Mouse (Mus musculus) gonadal fat pad, adult 2 months (tissue): ENCODE data around the gene Smc6. TPM values are rescaled to one million over a fixed set of nuclear protein-coding genes. Genes with fewer than 3 reads are reported as not detected.

ENCODE experiments used
- DNase-seq: peaks from one replicate; pipeline ENCODE4 v3.0.0-alpha.2; 2012; ENCODE audit warnings: low read depth
- polyA plus RNA-seq: library from polyadenylated mRNA; depleted of rRNA; stranded (reverse); fragments of >200 nt; gene quantifications from 2 replicates; pipeline ENCODE4 v1.2.3, GENCODE M21; 2012

The Smc6 gene
- polyA plus RNA-seq, 1 experiment, result 13.8 TPM

DNA sequence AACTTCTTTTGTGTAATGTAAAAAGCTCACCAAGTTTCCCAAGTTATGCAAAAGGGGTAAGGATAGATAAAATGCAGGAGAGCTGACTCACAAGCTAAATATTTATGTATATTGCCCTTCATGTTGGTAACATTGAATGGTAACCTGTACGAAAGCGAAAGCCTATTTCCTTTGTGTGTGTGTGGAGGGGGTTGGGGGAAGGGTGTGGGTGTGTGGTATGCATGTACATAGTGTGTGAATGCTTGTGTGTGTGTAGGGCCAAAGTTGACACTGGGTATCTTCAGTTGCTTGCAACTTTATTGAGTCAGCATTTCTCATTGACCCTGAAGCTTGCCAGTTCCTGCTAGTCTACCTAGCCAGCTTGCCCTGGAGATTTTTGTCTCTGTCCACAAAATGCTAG is 15.9 kb downstream of the Smc6 start:
- DNase-seq, result no peak

DNA sequence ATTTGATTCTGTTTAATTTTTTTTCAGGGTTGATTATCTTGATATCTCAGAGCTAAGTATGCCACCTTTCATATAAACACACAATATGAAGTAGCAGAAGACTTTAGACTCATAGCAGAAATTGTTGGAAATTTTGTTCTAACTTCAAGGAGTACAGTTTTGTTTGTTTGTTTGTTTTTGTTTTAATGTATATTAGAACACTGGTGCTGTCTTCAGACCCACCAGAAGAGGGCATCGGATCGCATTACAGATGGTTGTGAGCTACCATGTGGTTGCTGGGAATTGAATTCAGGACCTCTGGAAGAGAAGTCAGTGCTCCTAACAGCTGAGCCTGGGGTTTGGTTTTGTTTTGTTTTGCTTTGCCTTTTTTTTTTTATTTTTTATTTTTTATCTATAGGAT is 20.7 kb downstream of the Smc6 start:
- no peak for DNase-seq

DNA sequence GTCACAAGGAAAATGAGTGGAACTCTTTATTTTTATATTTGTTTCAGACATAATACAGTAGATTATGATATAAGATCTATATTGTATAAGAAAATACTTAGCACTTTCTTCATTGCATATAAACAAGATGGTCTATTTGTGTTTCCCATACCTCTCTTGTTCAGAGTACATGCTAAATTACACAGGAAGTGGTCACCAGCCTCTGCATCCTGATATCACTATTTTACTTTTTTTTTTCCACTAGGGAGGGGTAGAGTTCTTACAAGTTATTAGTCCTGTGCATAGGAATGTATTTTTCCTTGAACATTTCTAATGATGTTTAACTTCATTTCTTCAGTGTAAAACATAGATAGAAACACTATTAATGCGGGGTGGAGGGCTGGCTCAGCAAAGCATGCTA is 35.2 kb downstream of the Smc6 start:
- no peak for DNase-seq

DNA sequence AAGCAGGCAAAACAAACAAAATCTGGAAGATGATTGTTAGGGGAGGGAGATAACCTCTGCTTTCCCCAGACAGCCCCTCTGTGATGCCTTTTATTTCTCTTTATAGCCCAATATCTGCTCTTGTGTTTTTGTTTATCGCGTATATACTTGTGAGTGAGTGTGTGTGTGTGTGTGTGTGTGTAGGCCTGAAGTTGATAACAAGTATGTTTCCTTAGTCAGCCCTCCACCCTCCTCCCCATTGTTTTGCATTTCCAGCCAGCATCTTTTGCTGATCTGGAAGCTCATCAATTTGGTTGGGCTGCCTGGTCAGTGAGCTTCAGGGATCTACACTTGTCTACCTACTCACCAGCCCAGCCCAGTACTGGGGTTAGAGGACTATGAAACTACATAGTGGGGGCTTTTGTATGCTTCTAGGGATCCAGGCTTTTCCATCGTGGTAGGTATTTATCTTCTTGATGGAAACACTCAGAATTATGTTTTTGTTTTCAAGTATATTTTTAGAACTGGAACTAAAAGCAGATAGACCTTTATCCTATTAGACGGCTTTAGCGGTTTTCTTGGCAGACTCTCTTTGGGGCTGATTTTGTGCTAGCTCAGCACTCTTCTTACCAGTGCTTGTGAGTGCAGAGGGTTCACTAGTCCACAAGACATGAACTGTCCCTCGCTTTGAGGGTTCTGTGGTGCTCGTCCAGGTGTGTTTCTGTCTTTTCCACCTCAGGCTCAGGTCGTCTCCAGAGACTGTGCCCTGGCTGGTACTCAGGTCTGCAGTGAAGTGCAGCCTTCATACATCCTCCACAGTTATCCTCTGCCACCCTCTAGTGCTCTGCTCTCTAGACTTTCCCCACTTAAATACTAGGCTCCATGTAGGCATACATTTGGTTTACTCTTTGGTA is 41.3 kb downstream of the Smc6 start:
- DNase-seq, result no peak

DNA sequence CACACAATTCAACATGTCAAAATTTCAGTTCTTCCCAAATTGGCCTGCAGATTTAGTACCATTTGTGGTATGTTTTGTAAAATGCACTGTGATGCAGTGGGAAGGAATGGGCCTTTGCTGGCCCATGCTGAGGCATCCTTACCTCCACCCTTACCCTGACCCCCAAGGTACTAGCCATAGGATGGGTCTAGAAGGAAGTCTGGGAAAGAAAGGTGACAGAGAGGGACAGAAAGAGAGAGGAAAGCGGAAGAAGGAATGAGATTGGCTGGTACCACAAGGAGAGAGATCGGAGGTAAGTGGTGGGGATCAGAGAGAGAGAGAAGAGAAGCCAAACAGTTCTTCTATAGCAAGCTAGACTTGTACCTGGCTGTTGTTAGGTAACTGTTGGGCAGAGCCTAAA is 45.4 kb downstream of the Smc6 start:
- no peak for DNase-seq

DNA sequence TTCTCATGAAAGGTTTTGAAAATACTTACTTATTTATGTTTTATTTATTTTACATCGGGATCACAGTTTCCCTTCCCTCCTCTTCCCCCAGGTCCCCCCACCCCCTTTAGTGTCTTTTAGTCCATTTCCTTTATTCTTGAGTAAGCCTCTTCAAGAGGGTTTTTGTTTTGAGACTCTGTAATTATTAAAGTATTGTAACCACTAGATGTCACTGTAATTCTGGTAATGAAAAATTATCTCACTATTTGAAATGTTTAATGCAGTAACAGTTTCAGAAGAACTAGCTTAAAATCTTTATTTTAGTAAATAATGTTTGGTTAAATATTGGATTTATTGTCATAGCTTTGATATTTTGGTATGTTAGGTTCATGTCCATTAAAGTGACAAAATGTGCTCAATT is 48.2 kb downstream of the Smc6 start:
- no peak for DNase-seq

DNA sequence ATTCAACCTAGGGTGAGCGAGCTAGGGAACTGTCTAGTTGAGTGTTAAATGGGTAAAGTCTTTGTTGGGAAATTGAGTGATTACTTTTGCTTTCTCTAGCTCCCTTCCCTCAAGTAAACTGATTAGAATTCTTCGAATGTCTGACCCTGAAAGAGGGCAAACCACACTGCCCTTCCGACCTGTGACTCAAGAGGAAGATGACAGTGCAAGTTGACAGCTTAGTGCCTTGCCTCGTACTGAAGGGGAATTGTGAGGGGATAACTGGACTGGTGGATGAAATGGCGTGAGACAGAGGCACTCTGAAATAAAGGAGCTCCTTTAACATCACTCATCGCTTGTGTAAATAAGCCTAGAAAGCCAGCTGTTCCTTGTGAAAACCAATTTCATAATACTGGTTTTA is 52.0 kb downstream of the Smc6 start:
- DNase-seq, result no peak

DNA sequence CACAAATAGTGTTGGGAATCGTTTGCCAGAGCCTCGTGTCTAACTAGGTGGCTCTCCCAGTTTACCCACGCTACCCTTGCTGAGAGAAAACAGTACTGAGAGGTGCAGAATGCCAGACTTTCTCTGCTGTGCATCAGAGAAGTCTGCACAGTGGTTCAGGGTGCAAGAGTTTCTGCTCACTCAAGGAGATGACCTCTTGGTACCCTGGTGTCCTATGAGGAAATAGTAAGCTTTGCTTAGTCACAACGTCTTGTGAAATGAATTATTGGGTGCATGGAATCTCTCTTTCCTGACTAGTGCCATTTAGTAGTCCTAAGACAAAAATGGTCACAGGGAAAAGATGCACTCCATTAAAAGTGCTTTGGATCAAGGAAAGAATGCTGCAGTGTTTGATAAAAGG is 58.8 kb downstream of the Smc6 start:
- DNase-seq, result no peak

DNA sequence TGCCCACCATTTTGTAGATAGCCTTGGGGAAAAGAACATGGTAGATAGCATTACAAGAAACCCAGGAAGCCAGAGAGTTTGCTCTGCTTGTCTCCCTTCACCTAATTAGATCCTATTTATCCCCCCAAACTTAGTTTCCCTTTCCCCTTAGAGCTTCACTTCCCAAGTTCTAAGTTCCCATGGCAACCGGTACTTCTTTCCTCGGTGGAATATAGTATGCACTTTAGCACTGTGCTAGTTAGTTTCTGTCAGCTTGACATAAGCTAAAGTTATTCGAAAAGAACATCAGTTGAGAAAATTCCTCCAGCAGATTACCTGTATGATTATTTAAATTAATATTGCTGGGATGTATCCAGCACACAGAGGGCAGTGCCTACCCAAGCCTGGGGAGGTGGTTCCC is 60.8 kb downstream of the Smc6 start:
- DNase-seq, result no peak

DNA sequence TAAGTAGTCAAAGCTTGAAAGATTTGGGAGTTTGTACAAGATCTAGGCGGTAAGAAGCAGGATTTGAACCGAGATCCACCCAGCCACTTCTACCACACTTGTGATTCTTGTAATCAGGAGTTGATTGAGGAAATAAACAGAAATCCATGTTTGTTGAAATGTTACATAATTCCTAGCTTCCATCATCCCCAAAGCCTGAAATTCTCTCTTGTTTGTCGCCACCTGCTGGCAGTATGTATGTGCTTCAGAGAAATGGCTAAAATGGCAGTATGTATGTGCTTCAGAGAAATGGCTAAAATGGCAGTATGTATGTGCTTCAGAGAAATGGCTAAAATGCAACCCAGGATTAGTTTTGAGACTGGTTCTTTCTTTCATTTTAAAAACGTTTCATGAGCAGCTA is 71.2 kb downstream of the Smc6 start:
- no peak for DNase-seq

DNA sequence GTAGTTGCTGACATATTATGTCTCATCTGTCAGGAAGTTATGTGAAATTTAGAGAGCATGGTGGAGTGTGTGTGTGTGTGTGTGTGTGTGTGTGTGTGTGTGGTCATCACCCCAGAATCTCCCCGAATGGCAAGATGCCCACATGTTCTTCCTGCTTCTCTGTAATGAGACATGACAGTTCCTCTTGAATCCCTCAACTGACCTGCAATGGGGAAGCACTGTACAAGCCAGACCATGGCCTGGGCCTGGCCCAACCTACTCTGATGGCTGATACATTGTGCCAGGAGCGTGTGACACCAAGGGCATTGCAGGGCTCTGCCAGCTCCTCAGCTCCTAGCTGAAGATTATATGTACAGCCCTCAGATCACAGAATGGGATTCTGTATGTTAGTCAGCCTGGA is 72.6 kb downstream of the Smc6 start:
- DNase-seq, result no peak

DNA sequence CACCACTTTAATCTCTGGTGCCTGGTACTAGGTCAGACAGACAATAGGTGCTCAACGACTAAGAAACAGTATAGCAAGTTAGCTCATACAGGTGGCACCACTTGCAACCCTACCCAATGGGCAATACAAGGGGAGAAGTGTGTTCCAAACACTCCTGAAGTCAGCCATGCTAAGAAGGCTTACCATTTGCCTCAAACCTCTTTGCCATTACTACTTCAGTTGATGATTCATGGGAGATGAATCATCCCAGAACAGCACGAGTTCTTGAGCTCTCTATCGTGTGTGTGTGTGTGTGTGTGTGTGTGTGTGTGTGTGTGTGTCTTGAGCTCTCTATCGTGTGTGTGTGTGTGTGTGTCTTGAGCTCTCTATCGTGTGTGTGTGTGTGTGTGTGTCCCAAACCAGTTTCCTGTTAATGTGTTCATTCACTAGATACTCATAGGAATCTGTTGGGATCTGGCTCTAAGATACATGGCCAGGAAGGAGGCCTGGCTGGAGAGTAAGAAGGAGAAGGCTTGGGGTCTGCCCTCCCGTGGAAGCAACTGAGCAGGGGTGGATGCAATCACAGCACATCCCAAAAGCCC is 76.4 kb downstream of the Smc6 start:
- DNase-seq, result no peak

DNA sequence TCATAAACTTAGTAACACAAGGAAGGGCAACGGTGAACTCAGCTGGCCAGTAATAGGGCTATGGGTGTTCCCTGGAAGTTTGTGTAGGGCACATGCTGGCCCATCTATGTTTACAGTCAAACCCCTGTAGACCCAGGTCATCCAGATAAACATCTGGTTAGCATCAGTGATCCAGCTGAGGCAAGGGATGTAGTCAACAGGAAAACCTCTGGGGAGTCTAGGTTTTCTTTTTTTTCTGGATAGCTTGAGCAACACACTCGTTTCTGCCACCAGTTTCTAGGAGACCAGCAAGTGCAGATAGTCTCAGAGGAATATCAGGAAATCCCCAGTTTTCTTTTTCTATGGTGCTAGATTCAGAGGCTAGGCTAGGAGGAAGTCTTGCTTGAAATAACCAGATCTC is 80.3 kb downstream of the Smc6 start:
- DNase-seq, result no peak

DNA sequence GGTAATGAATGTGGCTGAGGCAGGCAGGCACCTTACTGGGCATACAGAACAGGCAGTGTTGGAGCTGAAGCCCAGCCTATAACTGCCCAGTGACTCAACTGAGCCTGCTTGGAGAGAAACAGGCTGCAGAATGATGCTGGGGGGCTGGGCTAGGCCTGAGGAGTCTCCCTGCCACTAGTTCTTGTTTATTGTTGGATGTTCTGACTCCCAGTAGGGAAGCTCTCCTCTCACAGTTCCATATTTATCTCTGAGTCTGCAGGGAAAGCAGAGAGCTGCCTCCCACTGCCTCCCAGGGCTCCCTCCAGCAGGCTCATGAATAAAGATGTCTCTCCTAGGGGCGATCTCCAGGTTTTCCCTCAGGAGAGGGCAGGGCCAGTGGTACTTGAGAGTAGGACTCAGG is 82.7 kb downstream of the Smc6 start:
- no peak for DNase-seq

DNA sequence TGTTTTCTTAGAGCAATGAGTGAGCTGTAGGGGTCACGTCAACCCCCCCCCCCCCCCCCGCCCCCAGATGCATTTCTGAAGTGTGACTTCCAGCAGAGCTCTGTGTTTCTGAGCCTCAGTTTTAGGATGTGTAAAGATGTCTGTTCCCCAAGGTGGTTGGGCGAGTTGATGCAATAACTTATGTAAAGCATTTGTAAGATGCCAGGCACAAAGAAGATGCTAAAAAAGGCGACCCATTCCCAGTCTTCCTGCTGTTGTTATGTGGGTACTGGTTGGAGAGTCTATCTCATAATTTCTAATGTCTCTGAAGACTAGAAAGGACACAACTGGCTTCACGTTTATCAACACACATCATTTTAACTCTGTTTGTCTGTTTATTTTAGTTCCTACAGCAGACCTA is 84.2 kb downstream of the Smc6 start:
- DNase-seq, result no peak

DNA sequence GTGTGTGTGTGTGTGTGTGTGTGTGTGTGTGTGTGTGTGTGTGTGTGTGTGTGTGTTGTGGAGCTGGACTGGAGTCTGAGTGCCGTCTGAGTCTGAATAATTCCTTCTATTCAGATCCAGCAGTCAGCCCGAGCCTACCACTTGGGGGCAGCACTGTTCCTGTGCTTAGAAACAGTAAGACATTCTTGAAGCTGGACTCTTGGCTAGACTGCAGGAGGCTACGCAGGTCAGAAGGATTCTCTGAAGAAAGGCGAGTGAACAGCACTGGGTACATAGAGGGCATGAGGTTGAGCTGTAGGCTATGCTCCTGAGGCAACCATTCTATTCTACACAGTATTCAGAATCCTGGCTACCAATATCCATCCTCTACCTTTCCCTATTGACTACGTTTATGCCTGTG is 85.2 kb downstream of the Smc6 start:
- DNase-seq, result no peak

DNA sequence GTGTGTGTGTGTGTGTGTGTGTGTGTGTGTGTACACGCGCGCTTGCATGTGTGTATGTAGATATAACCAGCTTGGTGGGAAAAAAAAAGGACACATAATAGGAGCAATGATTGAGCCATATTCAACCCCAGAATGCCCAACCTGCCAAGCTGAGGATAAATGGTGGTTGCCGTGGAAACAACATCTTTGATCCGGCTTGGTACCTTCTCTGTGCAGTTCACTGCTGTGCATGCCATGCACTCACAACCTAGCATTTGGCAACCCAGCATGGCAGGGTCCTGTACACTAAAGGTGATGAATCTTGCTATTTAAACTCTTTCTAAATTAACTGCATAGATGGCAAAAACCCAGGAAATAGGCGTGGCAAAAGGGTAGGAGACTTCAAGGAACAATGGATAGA is 96.7 kb downstream of the Smc6 start:
- DNase-seq, result no peak

DNA sequence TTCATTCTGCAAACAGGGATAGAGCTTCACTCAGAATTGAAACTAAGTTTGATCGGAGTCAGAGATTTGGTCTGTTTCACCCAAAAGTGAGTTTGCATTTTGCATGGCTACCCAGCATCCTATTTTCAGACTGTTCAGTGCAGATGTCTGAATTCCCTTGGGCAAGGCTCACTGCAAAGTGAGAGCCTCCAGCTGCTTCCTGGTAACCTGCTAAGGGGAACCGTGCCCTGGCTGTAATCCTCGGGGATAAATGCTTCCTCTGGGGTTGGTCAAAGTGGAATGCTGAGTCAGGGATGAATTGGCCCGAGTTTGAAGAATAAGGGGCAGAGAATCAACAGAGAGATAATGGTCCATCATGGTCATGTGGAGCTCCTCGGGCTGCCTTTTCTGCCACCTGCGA is 99.2 kb downstream of the Smc6 start:
- no peak for DNase-seq

DNA sequence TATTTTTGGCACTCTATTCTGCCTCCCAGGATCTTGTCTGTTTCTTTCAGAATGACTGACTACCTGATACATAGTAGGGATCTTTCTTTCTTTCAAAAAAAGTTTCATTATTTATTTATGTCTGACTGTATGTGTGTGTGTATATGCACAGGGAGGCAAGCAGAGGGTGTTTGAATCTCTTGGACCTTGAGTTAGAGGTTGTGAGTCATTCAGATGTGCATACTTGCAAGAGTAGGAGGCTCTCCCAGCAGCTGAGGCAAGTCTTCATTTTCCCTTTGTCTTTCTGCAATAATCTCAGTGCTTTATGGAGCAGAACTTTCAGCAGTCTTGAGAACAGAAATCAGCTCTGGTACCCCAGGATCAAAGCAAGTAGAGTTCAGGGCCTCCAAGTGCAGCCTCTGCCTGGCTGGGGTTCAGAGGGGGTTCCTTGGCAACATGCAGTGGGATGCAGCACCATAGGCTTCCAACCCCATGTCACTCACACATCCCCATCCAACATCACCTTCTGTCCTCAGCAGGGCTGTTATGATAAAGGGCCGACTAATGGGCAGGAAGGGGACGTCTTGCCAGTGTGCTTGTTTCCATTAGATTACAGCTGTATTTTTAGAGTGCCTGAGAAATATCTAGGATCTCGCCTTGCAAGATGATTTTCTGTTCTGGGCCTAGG is 101.5 kb downstream of the Smc6 start:
- DNase-seq, result no peak
